Mouse (Mus musculus) ES-E14 (cell line): ENCODE results near the gene Dnase1l1.

ENCODE experiments used
- HCFC1 ChIP-seq: IDR thresholded peaks from 2 replicates; pipeline ENCODE4 v1.6.1; 2012; ENCODE audit warnings: low read length, inconsistent platforms, borderline replicate concordance; ENCODE audit not compliant: insufficient read depth
- MAFK ChIP-seq: IDR thresholded peaks from 2 replicates; pipeline ENCODE4 v1.6.1; 2014; ENCODE audit warnings: mild to moderate bottlenecking, low read depth, low read length, inconsistent platforms; ENCODE audit not compliant: insufficient read depth
- ZC3H11A ChIP-seq: IDR thresholded peaks from 2 replicates; pipeline ENCODE4 v1.6.1; 2012; ENCODE audit warnings: low read depth, mild to moderate bottlenecking, inconsistent platforms, low read length, borderline replicate concordance
- ZNF384 ChIP-seq: IDR thresholded peaks from 2 replicates; pipeline ENCODE4 v1.6.1; 2012; ENCODE audit warnings: low read depth, low read length, inconsistent platforms

DNA sequence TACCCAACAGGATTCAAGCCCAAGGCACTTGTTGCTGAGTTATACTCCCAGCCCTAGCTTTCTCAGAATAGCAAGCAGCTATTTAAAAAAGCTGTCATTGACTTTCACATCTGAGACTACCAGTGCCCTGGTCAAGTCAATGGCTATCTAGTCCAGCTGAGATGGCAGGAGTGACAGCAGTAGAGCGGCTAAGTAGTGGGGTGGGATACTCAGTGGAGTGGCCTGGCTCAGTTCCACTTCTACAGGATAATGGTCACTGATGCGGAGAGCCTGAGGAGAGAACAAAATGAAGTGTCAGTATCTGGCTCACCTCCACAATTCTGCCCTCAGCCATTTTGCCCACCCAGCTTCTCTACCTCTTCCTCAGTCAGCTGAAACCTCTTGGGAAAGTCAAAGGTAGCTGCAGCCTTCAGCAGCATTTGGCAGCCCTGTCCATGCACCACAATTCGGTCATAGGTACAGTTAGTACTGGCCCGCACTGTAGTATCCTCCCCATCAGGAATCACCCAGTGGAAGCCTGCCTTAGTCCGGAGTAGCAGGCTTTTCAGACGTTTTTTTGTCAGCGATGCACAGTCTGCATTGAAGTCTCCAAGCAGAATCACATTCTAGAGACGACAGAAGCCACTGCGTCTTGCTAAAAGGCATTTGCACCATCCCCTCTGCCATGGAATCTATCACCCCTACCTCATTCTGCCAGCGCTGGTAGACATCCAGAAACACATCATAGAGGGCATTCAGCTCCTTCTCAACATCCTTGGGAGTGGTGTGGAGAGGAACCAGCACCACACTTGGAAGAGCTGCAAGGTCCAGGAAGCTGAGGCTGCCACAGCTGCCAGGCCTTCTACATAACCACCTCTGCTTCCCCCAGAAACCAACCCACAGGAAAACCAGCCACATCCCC lies 8.5 kb downstream of the Dnase1l1 start:
- TF ChIP-seq MAFK (no peak), ZC3H11A (no peak), ZNF384 (no peak), HCFC1 (no peak)
